Mouse (Mus musculus) limb, embryonic 10.5 days (tissue): ENCODE data around the gene P2ry10b. TPM values are rescaled to one million over a fixed set of nuclear protein-coding genes. Genes with fewer than 3 reads are reported as not detected.

Source experiments
- DNase-seq: peaks from one replicate; pipeline ENCODE4 v3.0.0-alpha.2; 2017; ENCODE audit warnings: low spot score
- H3K27ac ChIP-seq: fragments of 300-500 bp; sonication (generic); 2 replicates; pipeline ENCODE4 v1.5.1; 2016; ENCODE audit warnings: mild to moderate bottlenecking
- H3K27me3 ChIP-seq: fragments of 300-500 bp; sonication (generic); 2 replicates; pipeline ENCODE4 v1.6.1; 2016; ENCODE audit warnings: low read depth, mild to moderate bottlenecking; ENCODE audit not compliant: poor library complexity, severe bottlenecking
- H3K36me3 ChIP-seq: fragments of 300-500 bp; sonication (generic); 2 replicates; pipeline ENCODE4 v1.6.1; 2016; ENCODE audit warnings: mild to moderate bottlenecking, moderate library complexity
- H3K4me1 ChIP-seq: fragments of 300-500 bp; sonication (generic); 2 replicates; pipeline ENCODE4 v1.6.1; 2016
- H3K4me3 ChIP-seq: fragments of 300-500 bp; sonication (generic); 2 replicates; pipeline ENCODE4 v1.5.1; 2016; ENCODE audit warnings: mild to moderate bottlenecking, moderate library complexity
- H3K9me3 ChIP-seq: fragments of 300-500 bp; sonication (generic); replicated peaks from 2 replicates; pipeline ENCODE4 v1.6.1; 2016; ENCODE audit warnings: mild to moderate bottlenecking
- WGBS: fragments of 180-500 bp; shearing (Covaris S2); methylation state at CpG from one replicate; pipeline ENCODE4 v1.1.7; 2016; 5-methylcytosine and 5-hydroxymethylcytosine counted together
- polyA plus RNA-seq: library from polyadenylated mRNA; unstranded; fragments of >200 nt; fragmentation: Nextera tagmentation; extraction: Ambion mirVana; gene quantifications from 2 replicates; pipeline ENCODE4 v1.2.1, GENCODE M21; 2016

P2ry10b gene
- polyA plus RNA-seq, 1 experiment from 2014 or later, result 0.43 TPM

GRCm38 (mm10) chrX:107217577-107218090 lies 68.9 kb downstream of the P2ry10b start:
- Histone ChIP-seq H3K27me3 (0 out of 2 replicates have a peak, but pooled peaks cover 13% of the 10 kb centered on the region), H3K4me3 (no peak overlapping the region), H3K9me3 (no peaks in the 10 kb centered on the region), H3K36me3 (no peaks in the 10 kb centered on the region), H3K27ac (no peak overlapping the region), H3K4me1 (no peaks in the 10 kb centered on the region)
- 85% methylated on average over 2 of the region's 2 CpGs for WGBS
- no peak for DNase-seq

Other genes starting within 250 kb of the P2ry10b start
- 15.9 and 23.3 TPM in 2 replicates for gene Lpar4, start 228.3 kb upstream of the P2ry10b start, polyA plus RNA-seq
- 0.09 TPM in 1 of 2 replicates, not detected in the other for gene P2ry10, start 60.4 kb upstream of the P2ry10b start, polyA plus RNA-seq
- not detected in 2 replicates for gene Gpr174, start 107.0 kb downstream of the P2ry10b start, polyA plus RNA-seq